Mouse (Mus musculus) intestine, embryonic 16.5 days (tissue): ENCODE data around the gene B4galt5. TPM values are rescaled to one million over a fixed set of nuclear protein-coding genes. Genes with fewer than 3 reads are reported as not detected.
A peak's percentile ranks its signal among the peaks of the same experiment; 100 is the strongest.

Experiments used
- ATAC-seq: fragments of 200-750 bp; cut with Nextera tagmentation; 2 replicates; pipeline ENCODE4 v1.8.0; 2017; ENCODE audit warnings: moderate TSS enrichment, moderate library complexity
- H3K27ac ChIP-seq: fragments of 300-500 bp; sonication (generic); 2 replicates; pipeline ENCODE4 v1.5.1; 2014; ENCODE audit warnings: mild to moderate bottlenecking, low read length
- H3K27me3 ChIP-seq: fragments of 300-500 bp; sonication (generic); replicated peaks from 2 replicates; pipeline ENCODE4 v1.6.1; 2014; ENCODE audit warnings: low read length, control low read depth, mixed read lengths; ENCODE audit not compliant: control insufficient read depth, insufficient read depth
- H3K36me3 ChIP-seq: fragments of 300-500 bp; sonication (generic); 2 replicates; pipeline ENCODE4 v1.6.1; 2014; ENCODE audit warnings: low read length, control low read depth; ENCODE audit not compliant: control insufficient read depth, insufficient read depth
- H3K4me1 ChIP-seq: fragments of 300-500 bp; sonication (generic); 2 replicates; pipeline ENCODE4 v1.6.1; 2014; ENCODE audit warnings: low read length, control low read depth, mixed read lengths; ENCODE audit not compliant: control insufficient read depth, insufficient read depth
- H3K4me2 ChIP-seq: fragments of 300-500 bp; sonication (generic); 2 replicates; pipeline ENCODE4 v1.6.1; 2014; ENCODE audit warnings: low read depth, low read length, control low read depth
- H3K4me3 ChIP-seq: fragments of 300-500 bp; sonication (generic); 2 replicates; pipeline ENCODE4 v1.5.1; 2014; ENCODE audit warnings: mild to moderate bottlenecking, low read length
- H3K9ac ChIP-seq: fragments of 300-500 bp; sonication (generic); 2 replicates; pipeline ENCODE4 v1.6.1; 2014; ENCODE audit warnings: low read depth, low read length
- H3K9me3 ChIP-seq: fragments of 300-500 bp; sonication (generic); 2 replicates; pipeline ENCODE4 v1.6.1; 2016; ENCODE audit warnings: low read length, control low read depth; ENCODE audit not compliant: control insufficient read depth
- WGBS: fragments of 180-500 bp; shearing (Covaris S2); extraction: QIAGEN DNeasy Blood & Tissue Kit; methylation state at CpG from one replicate; pipeline ENCODE4 v1.1.7; 2014; 5-methylcytosine and 5-hydroxymethylcytosine counted together
- polyA plus RNA-seq: library from polyadenylated mRNA; unstranded; fragments of >200 nt; fragmentation: Nextera tagmentation; extraction: Ambion mirVana; gene quantifications from 2 replicates; pipeline ENCODE4 v1.2.1, GENCODE M21; 2015

The B4galt5 gene
- polyA plus RNA-seq, 1 experiment from 2014 or later = 8.1 TPM

GRCm38 (mm10) chr2:167303196-167303595, 45.8 kb downstream of the B4galt5 start:
- no peak overlapping the region for H3K27ac ChIP-seq
- H3K4me3 ChIP-seq = no peak overlapping the region
- no peak overlapping the region for H3K9ac ChIP-seq
- peaks cover 2% of the 10 kb centered on the region; the same call in 1 of the 2 replicates for H3K36me3 ChIP-seq
- H3K9me3 ChIP-seq = no peaks in the 10 kb centered on the region
- H3K27me3 ChIP-seq = no peaks in the 10 kb centered on the region
- H3K4me2 ChIP-seq = no peak overlapping the region
- 89% methylated on average over 8 of the region's 8 CpGs for WGBS
- peaks cover 24% of the 10 kb centered on the region for H3K4me1 ChIP-seq
- no peak for ATAC-seq

GRCm38 (mm10) chr2:167302641-167303040, 46.3 kb downstream of the B4galt5 start:
- H3K4me2 ChIP-seq = no peak overlapping the region
- no peaks in the 10 kb centered on the region for H3K27me3 ChIP-seq
- H3K27ac ChIP-seq = no peak overlapping the region
- ATAC-seq = no peak
- H3K4me1 ChIP-seq = peaks cover 20% of the 10 kb centered on the region
- H3K4me3 ChIP-seq = no peak overlapping the region
- no peak overlapping the region for H3K9ac ChIP-seq
- peaks cover 2% of the 10 kb centered on the region; the same call in 1 of the 2 replicates for H3K36me3 ChIP-seq
- H3K9me3 ChIP-seq = no peaks in the 10 kb centered on the region
- 72% methylated on average over 1 of the region's 1 CpGs for WGBS

- Histone ChIP-seq H3K9ac (no peak overlapping the region), H3K4me1 (peaks cover 14% of the 10 kb centered on the region), H3K4me2 (no peak overlapping the region), H3K9me3 (no peaks in the 10 kb centered on the region), H3K27me3 (no peaks in the 10 kb centered on the region), H3K27ac (no peak overlapping the region), H3K4me3 (no peak overlapping the region), H3K36me3 (peaks cover 2% of the 10 kb centered on the region; the same call in 1 of the 2 replicates)
- 95% methylated on average over 12 of the region's 12 CpGs for WGBS
- no peak for ATAC-seq
These were observed 47.0 kb downstream of the B4galt5 start for GRCm38 (mm10) chr2:167302031-167302430.

- no peak overlapping the region for H3K4me3 ChIP-seq
- no peak overlapping the region for H3K9ac ChIP-seq
- H3K9me3 ChIP-seq = no peaks in the 10 kb centered on the region
- H3K27me3 ChIP-seq = no peaks in the 10 kb centered on the region
- H3K27ac ChIP-seq = no peak overlapping the region
- peaks cover 13% of the 10 kb centered on the region for H3K4me1 ChIP-seq
- H3K4me2 ChIP-seq = no peak overlapping the region
- WGBS = 90% methylated on average over 7 of the region's 7 CpGs
- H3K36me3 ChIP-seq = peaks cover 2% of the 10 kb centered on the region; the same call in 1 of the 2 replicates
- no peak for ATAC-seq
These were observed 47.4 kb downstream of the B4galt5 start for GRCm38 (mm10) chr2:167301601-167302000.

GRCm38 (mm10) chr2:167300943-167301497, 48.0 kb downstream of the B4galt5 start:
- H3K4me1 ChIP-seq = peaks cover 13% of the 10 kb centered on the region
- ATAC-seq = no peak
- no peak overlapping the region for H3K4me3 ChIP-seq
- H3K36me3 ChIP-seq = peaks cover 2% of the 10 kb centered on the region; the same call in 1 of the 2 replicates
- H3K9me3 ChIP-seq = no peaks in the 10 kb centered on the region
- no peak overlapping the region for H3K4me2 ChIP-seq
- WGBS = 90% methylated on average over 21 of the region's 21 CpGs
- H3K27me3 ChIP-seq = no peaks in the 10 kb centered on the region
- H3K9ac ChIP-seq = no peak overlapping the region
- no peak overlapping the region for H3K27ac ChIP-seq

- H3K36me3 ChIP-seq = no peaks in the 10 kb centered on the region
- 68% methylated on average over 6 of the region's 6 CpGs for whole genome bisulfite sequencing
- H3K4me2 ChIP-seq = no peak overlapping the region
- no peaks in the 10 kb centered on the region for H3K27me3 ChIP-seq
- no peak overlapping the region for H3K4me3 ChIP-seq
- H3K9me3 ChIP-seq = no peaks in the 10 kb centered on the region
- H3K27ac ChIP-seq = peak overlapping the region; percentile 21; the same call in 1 of the 2 replicates
- peak overlapping the region; percentile 35; the same call in 1 of the 2 replicates for H3K9ac ChIP-seq
- H3K4me1 ChIP-seq = peaks cover 13% of the 10 kb centered on the region
- ATAC-seq = peak; percentile 40; the same call in 1 of the 2 replicates
These were observed 48.9 kb downstream of the B4galt5 start for GRCm38 (mm10) chr2:167299861-167300667.

GRCm38 (mm10) chr2:167298729-167299705, 50.0 kb downstream of the B4galt5 start:
- Histone ChIP-seq H3K9ac (no peak overlapping the region), H3K27ac (peak overlapping the region; percentile 4; the same call in 1 of the 2 replicates), H3K4me1 (peaks cover 13% of the 10 kb centered on the region), H3K9me3 (no peaks in the 10 kb centered on the region), H3K27me3 (no peaks in the 10 kb centered on the region), H3K36me3 (no peaks in the 10 kb centered on the region), H3K4me3 (no peak overlapping the region), H3K4me2 (no peak overlapping the region)
- ATAC-seq = peak; percentile 85
- WGBS = 62% methylated on average over 27 of the region's 27 CpGs

- H3K4me2 ChIP-seq = no peak overlapping the region
- peaks cover 18% of the 10 kb centered on the region for H3K4me1 ChIP-seq
- H3K27me3 ChIP-seq = no peaks in the 10 kb centered on the region
- no peaks in the 10 kb centered on the region for H3K9me3 ChIP-seq
- H3K36me3 ChIP-seq = no peaks in the 10 kb centered on the region
- 91% methylated on average over 11 of the region's 11 CpGs for WGBS
- no peak for ATAC-seq
- no peak overlapping the region for H3K4me3 ChIP-seq
- H3K27ac ChIP-seq = no peak overlapping the region
- no peak overlapping the region for H3K9ac ChIP-seq
These were observed 51.0 kb downstream of the B4galt5 start for GRCm38 (mm10) chr2:167297985-167298384.

GRCm38 (mm10) chr2:167294926-167295325, 54.1 kb downstream of the B4galt5 start:
- ATAC-seq = no peak
- Histone ChIP-seq H3K27me3 (no peaks in the 10 kb centered on the region), H3K4me2 (no peak overlapping the region), H3K36me3 (no peaks in the 10 kb centered on the region), H3K27ac (no peak overlapping the region), H3K4me3 (no peak overlapping the region), H3K4me1 (peaks cover 20% of the 10 kb centered on the region), H3K9ac (0 out of 2 replicates have a peak overlapping the region, but pooled peaks have one; percentile 37), H3K9me3 (no peaks in the 10 kb centered on the region)
- 66% methylated on average over 15 of the region's 15 CpGs for WGBS
